Mouse (Mus musculus): ENCODE measurements around the gene Trafd1. TPM values are rescaled to one million over a fixed set of nuclear protein-coding genes. Genes with fewer than 3 reads are reported as not detected.

Trafd1 gene
- polyA plus RNA-seq, 1 experiment from 2014 or later = 142 TPM

Other genes with a start within 250 kb of the Trafd1 start
- gene Ptpn11, start 194.2 kb downstream of the Trafd1 start, polyA plus RNA-seq (2015; fragmentation: Nextera tagmentation; extraction: Ambion mirVana) = 25.9 and 26.1 TPM in 2 replicates
- gene Rpl6, start 181.2 kb downstream of the Trafd1 start, polyA plus RNA-seq (2015; fragmentation: Nextera tagmentation; extraction: Ambion mirVana) = 398 and 410 TPM in 2 replicates
- gene Hectd4, start 165.4 kb downstream of the Trafd1 start, polyA plus RNA-seq (2015; fragmentation: Nextera tagmentation; extraction: Ambion mirVana) = 18.1 and 20.8 TPM in 2 replicates
- 54.7 and 59.0 TPM in 2 replicates for gene Naa25, start 12.3 kb upstream of the Trafd1 start, polyA plus RNA-seq (2015; fragmentation: Nextera tagmentation; extraction: Ambion mirVana)
- 1.0 and 2.2 TPM in 2 replicates for gene Tmem116, start 66.3 kb upstream of the Trafd1 start, polyA plus RNA-seq (2015; fragmentation: Nextera tagmentation; extraction: Ambion mirVana)
- 137 and 144 TPM in 2 replicates for gene Erp29, start 66.9 kb upstream of the Trafd1 start, polyA plus RNA-seq (2015; fragmentation: Nextera tagmentation; extraction: Ambion mirVana)
- 0.08 TPM in 1 of 2 replicates, not detected in the other for gene Adam1b, start 117.8 kb upstream of the Trafd1 start, polyA plus RNA-seq (2015; fragmentation: Nextera tagmentation; extraction: Ambion mirVana)
- 3.7 and 3.8 TPM in 2 replicates for gene Adam1a, start 159.8 kb upstream of the Trafd1 start, polyA plus RNA-seq (2015; fragmentation: Nextera tagmentation; extraction: Ambion mirVana)
- gene Gm42878, start 159.8 kb upstream of the Trafd1 start, polyA plus RNA-seq (2015; fragmentation: Nextera tagmentation; extraction: Ambion mirVana) = not detected in 2 replicates
- 57.1 and 61.9 TPM in 2 replicates for gene Mapkapk5, start 160.3 kb upstream of the Trafd1 start, polyA plus RNA-seq (2015; fragmentation: Nextera tagmentation; extraction: Ambion mirVana)
- gene Aldh2, start 208.2 kb upstream of the Trafd1 start, polyA plus RNA-seq (2015; fragmentation: Nextera tagmentation; extraction: Ambion mirVana) = 97.5 and 97.8 TPM in 2 replicates
- 1.1 and 1.2 TPM in 2 replicates for gene Acad12, start 233.3 kb upstream of the Trafd1 start, polyA plus RNA-seq (2015; fragmentation: Nextera tagmentation; extraction: Ambion mirVana)